In genomic region chr8:84555269-84555668, GRCm38 (mm10) we compare ENCODE assay signal across 16 mouse cellular contexts.
A peak's percentile ranks its signal among the peaks of the same experiment; 100 is the strongest.
DNase-seq lines count a peak whose midpoint lies in the region; ATAC-seq and TF ChIP-seq lines count a peak whose summit lies in the region.
"Had no signal": no experiment of that assay in that cellular context is flagged by ENCODE, and none has a peak within 500 bp of the region (broad histone marks: within the 10 kb centered on the region; RNA-seq: fewer than 3 reads in every experiment).

No protein-coding gene starts in this region.

- WGBS in forebrain, embryonic 14.5 days, result 58% methylated on average over 7 of the region's 7 CpGs
- 46% methylated on average over 7 of the region's 7 CpGs for whole genome bisulfite sequencing in forebrain, postnatal 0 days
- WGBS in midbrain, embryonic 14.5 days, result 79% methylated on average over 7 of the region's 7 CpGs
- 86% methylated on average over 7 of the region's 7 CpGs for WGBS in midbrain, embryonic 13.5 days
- WGBS in neural tube, embryonic 14.5 days, result 65% methylated on average over 7 of the region's 7 CpGs

- no peak overlapping the region for H3K9ac ChIP-seq in forebrain, embryonic 14.5 days (ENCODE audit: low read length)
- H3K9ac ChIP-seq in forebrain, postnatal 0 days, result no peak overlapping the region
- no peak overlapping the region for H3K9ac ChIP-seq in midbrain, embryonic 14.5 days (replicated peaks; ENCODE audit: low read length)
- no peak overlapping the region for H3K9ac ChIP-seq in midbrain, embryonic 13.5 days (replicated peaks)
- no peak overlapping the region for H3K9ac ChIP-seq in neural tube, embryonic 14.5 days (replicated peaks; ENCODE audit: low read depth, low read length)
- H3K9ac ChIP-seq: heart, embryonic 12.5 days; liver, embryonic 14.5 days; lung, embryonic 15.5 days had no signal

- no peak overlapping the region for H3K4me2 ChIP-seq in forebrain, embryonic 14.5 days (ENCODE audit: low read length)
- no peak overlapping the region for H3K4me2 ChIP-seq in forebrain, postnatal 0 days (ENCODE audit: low read depth)
- H3K4me2 ChIP-seq in midbrain, embryonic 14.5 days (ENCODE audit: low read length), result no peak overlapping the region
- no peak overlapping the region for H3K4me2 ChIP-seq in midbrain, embryonic 13.5 days (replicated peaks)
- H3K4me2 ChIP-seq in neural tube, embryonic 14.5 days (ENCODE audit: low read depth, low read length), result no peak overlapping the region
- H3K4me2 ChIP-seq: midbrain, embryonic 11.5 days had no signal

- no peak for ATAC-seq in forebrain, embryonic 14.5 days
- no peak for ATAC-seq in forebrain, postnatal 0 days
- ATAC-seq in midbrain, embryonic 14.5 days (ENCODE audit: low FRiP score, low TSS enrichment), result no peak
- ATAC-seq in midbrain, embryonic 13.5 days, result no peak
- no peak for ATAC-seq in neural tube, embryonic 14.5 days (ENCODE audit: low read depth)
- ATAC-seq: inflammation-experienced regulatory T-cells, adult 6 months had no signal

- peak overlapping the region; percentile 59; the same call in 1 of the 2 replicates for H3K27ac ChIP-seq in forebrain, embryonic 14.5 days (ENCODE audit: low read depth, low read length)
- no peak overlapping the region for H3K27ac ChIP-seq in forebrain, postnatal 0 days (ENCODE audit: low read depth, low read length)
- 0 out of 2 replicates have a peak overlapping the region, but pooled peaks have one; percentile 2 for H3K27ac ChIP-seq in midbrain, embryonic 14.5 days (replicated peaks; ENCODE audit: low read depth, low read length)
- no peak overlapping the region for H3K27ac ChIP-seq in midbrain, embryonic 13.5 days
- H3K27ac ChIP-seq in neural tube, embryonic 14.5 days (ENCODE audit: low read depth, low read length), result peak overlapping the region; percentile 68; the same call in 1 of the 2 replicates
- H3K27ac ChIP-seq: gastrocnemius, adult 2 months; liver, embryonic 14.5 days; lung, embryonic 15.5 days; macrophage; stomach, postnatal 0 days had no signal

- H3K4me1 ChIP-seq in forebrain, embryonic 14.5 days (ENCODE audit: control insufficient read depth, insufficient read depth, low read length), result peaks cover 3% of the 10 kb centered on the region
- H3K4me1 ChIP-seq in forebrain, postnatal 0 days (ENCODE audit: insufficient read depth), result no peaks in the 10 kb centered on the region
- H3K4me1 ChIP-seq in midbrain, embryonic 14.5 days (ENCODE audit: control insufficient read depth, insufficient read depth, low read length), result no peaks in the 10 kb centered on the region
- H3K4me1 ChIP-seq in midbrain, embryonic 13.5 days (replicated peaks), result peaks cover 9% of the 10 kb centered on the region
- no peaks in the 10 kb centered on the region for H3K4me1 ChIP-seq in neural tube, embryonic 14.5 days (ENCODE audit: control insufficient read depth, insufficient read depth, low read length)

- H3K36me3 ChIP-seq in forebrain, embryonic 14.5 days (ENCODE audit: control insufficient read depth, insufficient read depth, low read length), result 0 out of 2 replicates have a peak, but pooled peaks cover 3% of the 10 kb centered on the region
- H3K36me3 ChIP-seq in forebrain, postnatal 0 days (ENCODE audit: insufficient read depth), result peaks cover 16% of the 10 kb centered on the region; the same call in 1 of the 2 replicates
- H3K36me3 ChIP-seq in midbrain, embryonic 14.5 days (ENCODE audit: control insufficient read depth, insufficient read depth, low read length), result peaks cover 24% of the 10 kb centered on the region
- H3K36me3 ChIP-seq in midbrain, embryonic 13.5 days, result peaks cover 21% of the 10 kb centered on the region
- peaks cover 5% of the 10 kb centered on the region; the same call in 1 of the 2 replicates for H3K36me3 ChIP-seq in neural tube, embryonic 14.5 days (ENCODE audit: control insufficient read depth, insufficient read depth, low read length)
- H3K36me3 ChIP-seq: heart, embryonic 12.5 days; lung, embryonic 15.5 days had no signal

- peaks cover 36% of the 10 kb centered on the region for H3K27me3 ChIP-seq in forebrain, embryonic 14.5 days (replicated peaks; ENCODE audit: control insufficient read depth, insufficient read depth, low read length)
- peaks cover 20% of the 10 kb centered on the region for H3K27me3 ChIP-seq in forebrain, postnatal 0 days (ENCODE audit: insufficient read depth, low read length)
- peaks cover 32% of the 10 kb centered on the region for H3K27me3 ChIP-seq in midbrain, embryonic 14.5 days (ENCODE audit: control insufficient read depth, insufficient read depth, low read length)
- peaks cover 45% of the 10 kb centered on the region for H3K27me3 ChIP-seq in midbrain, embryonic 13.5 days
- peaks cover 32% of the 10 kb centered on the region for H3K27me3 ChIP-seq in neural tube, embryonic 14.5 days (ENCODE audit: control insufficient read depth, insufficient read depth, low read length)

- no peak overlapping the region for H3K4me3 ChIP-seq in forebrain, embryonic 14.5 days (ENCODE audit: low read depth, low read length)
- H3K4me3 ChIP-seq in forebrain, postnatal 0 days (ENCODE audit: low read depth, low read length), result no peak overlapping the region
- no peak overlapping the region for H3K4me3 ChIP-seq in midbrain, embryonic 14.5 days (replicated peaks; ENCODE audit: low read depth, low read length)
- no peak overlapping the region for H3K4me3 ChIP-seq in midbrain, embryonic 13.5 days (replicated peaks)
- no peak overlapping the region for H3K4me3 ChIP-seq in neural tube, embryonic 14.5 days (ENCODE audit: low read depth, low read length)
- H3K4me3 ChIP-seq: gastrocnemius, adult 2 months; heart, embryonic 12.5 days; lung, embryonic 15.5 days had no signal

- H3K9me3 ChIP-seq in forebrain, embryonic 14.5 days (replicated peaks; ENCODE audit: control insufficient read depth, low read length), result no peaks in the 10 kb centered on the region
- H3K9me3 ChIP-seq in forebrain, postnatal 0 days (ENCODE audit: low read length), result no peaks in the 10 kb centered on the region
- no peaks in the 10 kb centered on the region for H3K9me3 ChIP-seq in midbrain, embryonic 14.5 days (ENCODE audit: control insufficient read depth, low read length)
- H3K9me3 ChIP-seq in midbrain, embryonic 13.5 days, result no peaks in the 10 kb centered on the region
- no peaks in the 10 kb centered on the region for H3K9me3 ChIP-seq in neural tube, embryonic 14.5 days (ENCODE audit: control insufficient read depth, low read length)
- H3K9me3 ChIP-seq: heart, embryonic 12.5 days; lung, embryonic 15.5 days had no signal

- no peak for TF ChIP-seq CTCF in forebrain, postnatal 0 days (IDR thresholded peaks at IDR 0.05; ENCODE audit: low read depth)

- DNase-seq in cerebellum, adult 11-12 months, result peak; percentile 39
- no peak for DNase-seq in cerebellum, adult 11 months
- no peak for DNase-seq in forebrain, embryonic 14.5 days (ENCODE audit: low spot score)
- DNase-seq in forebrain, postnatal 0 days, result no peak
- no peak for DNase-seq in midbrain, embryonic 14.5 days
- no peak for DNase-seq in gastrocnemius, postnatal 25 days

Comparison
In these comparisons a context has a peak if more than half of its experiments do, and no peak if none do; other contexts are left out.
1. H3K27ac ChIP-seq: peak in forebrain, embryonic 14.5 days (single experiment), midbrain, embryonic 14.5 days (single experiment) and neural tube, embryonic 14.5 days (single experiment); none in forebrain, postnatal 0 days (single experiment) and midbrain, embryonic 13.5 days (single experiment).